Comparison of ENCODE assay signal across 25 mouse cellular contexts in genomic region chr8:86841556-86842309, GRCm38 (mm10).
"Had no signal": no experiment of that assay in that cellular context is flagged by ENCODE, and none has a peak within 500 bp of the region (broad histone marks: within the 10 kb centered on the region; RNA-seq: fewer than 3 reads in every experiment).

No protein-coding gene starts in this region.

- H3K4me2 ChIP-seq: heart, embryonic 13.5 days; heart, embryonic 15.5 days; hindbrain, embryonic 13.5 days; hindbrain, embryonic 15.5 days; kidney, embryonic 15.5 days; limb, embryonic 13.5 days; limb, embryonic 15.5 days; liver, embryonic 12.5 days had no signal

- H3K9ac ChIP-seq: heart, embryonic 13.5 days; heart, embryonic 15.5 days; hindbrain, embryonic 13.5 days; hindbrain, embryonic 15.5 days; kidney, embryonic 15.5 days; limb, embryonic 13.5 days; limb, embryonic 15.5 days; liver, embryonic 12.5 days; liver, embryonic 14.5 days had no signal

- H3K27me3 ChIP-seq: heart, embryonic 13.5 days; heart, embryonic 15.5 days; hindbrain, embryonic 13.5 days; hindbrain, embryonic 15.5 days; kidney, embryonic 15.5 days; limb, embryonic 13.5 days; limb, embryonic 15.5 days; liver, embryonic 12.5 days had no signal

- H3K9me3 ChIP-seq: heart, embryonic 10.5 days; heart, embryonic 13.5 days; heart, embryonic 15.5 days; hindbrain, embryonic 13.5 days; hindbrain, embryonic 15.5 days; kidney, embryonic 15.5 days; limb, embryonic 13.5 days; limb, embryonic 15.5 days; liver, embryonic 12.5 days had no signal

- H3K27ac ChIP-seq: heart, embryonic 10.5 days; heart, embryonic 13.5 days; heart, embryonic 15.5 days; hindbrain, embryonic 13.5 days; hindbrain, embryonic 15.5 days; hindbrain, postnatal 0 days; kidney, embryonic 15.5 days; kidney, postnatal 0 days; limb, embryonic 13.5 days; limb, embryonic 15.5 days; liver, embryonic 12.5 days; liver, embryonic 14.5 days had no signal

- H3K4me1 ChIP-seq: heart, embryonic 10.5 days; heart, embryonic 13.5 days; heart, embryonic 15.5 days; hindbrain, embryonic 13.5 days; hindbrain, embryonic 15.5 days; kidney, embryonic 15.5 days; limb, embryonic 15.5 days had no signal

- DNase-seq: gastrocnemius, postnatal 25 days; heart, adult 18-20 months; heart, postnatal 14 days; heart, postnatal 36 days; kidney, adult 11 months; kidney, adult 2 months; kidney, adult 9 months; kidney, postnatal 14 days; kidney, postnatal 36 days; layer of hippocampus, adult 9-11 months; layer of hippocampus, postnatal 36 days; left cerebral cortex, postnatal 4 days had no signal

- H3K4me3 ChIP-seq: heart, embryonic 10.5 days; heart, embryonic 13.5 days; heart, embryonic 15.5 days; hindbrain, embryonic 13.5 days; hindbrain, embryonic 15.5 days; kidney, embryonic 15.5 days; limb, embryonic 13.5 days; limb, embryonic 15.5 days; liver, embryonic 12.5 days had no signal

- ATAC-seq: hindbrain, postnatal 0 days; intestine, embryonic 16.5 days; liver, embryonic 12.5 days had no signal
